Mouse (Mus musculus) liver, embryonic 16.5 days (tissue): ENCODE data around the gene Nthl1. TPM values are rescaled to one million over a fixed set of nuclear protein-coding genes. Genes with fewer than 3 reads are reported as not detected.

Source experiments
- ATAC-seq: fragments of 200-750 bp; cut with Nextera tagmentation; 2 replicates; pipeline ENCODE4 v1.8.0; 2017; ENCODE audit warnings: low read depth, mild to moderate bottlenecking, moderate number of reproducible peaks, moderate library complexity
- H3K27ac ChIP-seq: fragments of 300-500 bp; sonication (generic); 2 replicates; pipeline ENCODE4 v1.5.1; 2014; ENCODE audit warnings: mild to moderate bottlenecking, low read length
- H3K27me3 ChIP-seq: fragments of 300-500 bp; sonication (generic); 2 replicates; pipeline ENCODE4 v1.6.1; 2014; ENCODE audit warnings: low read depth, low read length, mixed read lengths; ENCODE audit not compliant: control insufficient read depth, insufficient read depth
- H3K36me3 ChIP-seq: fragments of 300-500 bp; sonication (generic); 2 replicates; pipeline ENCODE4 v1.6.1; 2014; ENCODE audit warnings: mild to moderate bottlenecking; ENCODE audit not compliant: control insufficient read depth, insufficient read depth
- H3K4me1 ChIP-seq: fragments of 300-500 bp; sonication (generic); 2 replicates; pipeline ENCODE4 v1.6.1; 2014; ENCODE audit warnings: low read depth, low read length, mixed read lengths; ENCODE audit not compliant: control insufficient read depth
- H3K4me2 ChIP-seq: fragments of 300-500 bp; sonication (generic); 2 replicates; pipeline ENCODE4 v1.6.1; 2014; ENCODE audit warnings: low read depth, low read length, mixed read lengths
- H3K4me3 ChIP-seq: fragments of 300-500 bp; sonication (generic); 2 replicates; pipeline ENCODE4 v1.5.1; 2014; ENCODE audit warnings: low read depth, mild to moderate bottlenecking, low read length
- H3K9ac ChIP-seq: fragments of 300-500 bp; sonication (generic); 2 replicates; pipeline ENCODE4 v1.6.1; 2014; ENCODE audit warnings: low read depth, low read length
- H3K9me3 ChIP-seq: fragments of 300-500 bp; sonication (generic); replicated peaks from 2 replicates; pipeline ENCODE4 v1.6.1; 2016; ENCODE audit warnings: low read length; ENCODE audit not compliant: control insufficient read depth
- WGBS: fragments of 180-500 bp; shearing (Covaris S2); extraction: QIAGEN DNeasy Blood & Tissue Kit; methylation state at CpG from one replicate; pipeline ENCODE4 v1.1.7; 2014; ENCODE audit not compliant: insufficient replicate concordance; 5-methylcytosine and 5-hydroxymethylcytosine counted together
- polyA plus RNA-seq: library from polyadenylated mRNA; unstranded; fragments of >200 nt; fragmentation: Nextera tagmentation; extraction: Ambion mirVana; gene quantifications from 2 replicates; pipeline ENCODE4 v1.2.1, GENCODE M21; 2015

Gene Nthl1
- polyA plus RNA-seq, 1 experiment from 2014 or later = 5.9 TPM

DNA sequence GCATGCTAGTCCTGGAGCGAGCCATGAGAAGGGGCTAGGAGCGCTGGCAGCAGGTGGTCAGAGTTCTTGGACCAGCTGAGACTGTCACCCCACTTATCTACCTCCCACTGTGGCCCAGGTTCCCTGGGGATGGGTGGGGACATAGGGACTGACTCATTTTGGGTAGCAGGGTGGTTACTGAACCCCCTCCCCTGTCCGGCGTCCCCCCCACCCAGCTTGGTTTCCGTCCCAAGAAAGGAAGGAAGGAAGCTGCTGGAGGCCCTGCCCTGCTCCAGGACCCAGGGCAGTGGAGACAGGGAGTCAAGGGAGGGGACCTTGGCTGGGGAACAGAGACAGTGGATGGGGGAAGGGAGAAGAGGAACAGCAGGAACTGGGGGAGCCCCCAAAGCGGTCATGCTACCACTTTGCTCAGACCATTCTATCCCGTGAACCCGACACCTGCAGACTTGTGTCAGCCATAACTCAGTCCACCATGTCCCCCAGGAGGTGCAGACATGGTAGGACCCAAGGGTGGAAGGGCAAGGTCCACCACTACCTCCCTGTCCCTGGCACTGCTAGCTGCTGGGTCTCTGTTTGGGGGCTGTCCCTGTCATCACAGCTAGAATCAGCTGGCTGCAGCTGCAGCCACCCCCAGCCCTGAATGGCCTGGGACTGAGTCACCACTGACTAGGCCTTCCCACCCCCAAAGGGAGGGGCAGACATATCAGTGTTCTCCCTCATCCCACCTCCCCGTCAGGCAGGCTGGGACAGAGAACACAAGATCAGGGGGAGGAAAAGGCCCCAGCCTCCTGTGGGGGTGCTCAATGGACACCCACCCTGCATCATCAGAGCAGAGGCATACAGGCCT lies 12.6 kb downstream of the Nthl1 start:
- Histone ChIP-seq H3K4me2 (no peak overlapping the region), H3K27ac (peak overlapping the region; percentile 19; the same call in 1 of the 2 replicates), H3K36me3 (no peaks in the 10 kb centered on the region), H3K9me3 (no peaks in the 10 kb centered on the region), H3K27me3 (peaks cover 20% of the 10 kb centered on the region), H3K4me3 (no peak overlapping the region), H3K9ac (no peak overlapping the region), H3K4me1 (peaks cover 5% of the 10 kb centered on the region)
- ATAC-seq = peak; percentile 30
- 39% methylated on average over 9 of the region's 9 CpGs for WGBS

DNA sequence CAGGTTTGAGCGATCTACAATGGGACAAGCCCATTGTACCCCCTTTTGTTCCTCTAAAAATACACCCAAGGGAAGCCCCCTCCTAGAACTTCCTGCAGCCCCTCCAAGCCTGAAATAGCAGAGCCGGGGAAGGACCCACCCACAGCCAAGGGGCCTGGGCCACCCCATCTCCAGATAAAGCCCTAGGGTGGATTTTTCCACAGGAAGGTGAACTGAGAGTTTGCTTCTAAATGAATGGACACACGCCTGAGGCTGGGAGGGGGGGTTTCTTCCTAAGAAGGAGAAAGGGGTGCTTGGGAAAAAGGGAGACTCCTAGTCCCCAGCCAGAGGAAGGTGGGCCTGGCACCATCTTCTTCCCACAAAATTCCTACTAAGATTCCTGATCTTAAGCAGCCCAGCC lies 13.4 kb downstream of the Nthl1 start:
- no peak overlapping the region for H3K27ac ChIP-seq
- no peak overlapping the region for H3K9ac ChIP-seq
- ATAC-seq = no peak
- no peaks in the 10 kb centered on the region for H3K9me3 ChIP-seq
- no peak overlapping the region for H3K4me3 ChIP-seq
- WGBS = 59% methylated on average over 3 of the region's 3 CpGs
- no peak overlapping the region for H3K4me2 ChIP-seq
- peaks cover 28% of the 10 kb centered on the region for H3K27me3 ChIP-seq
- peaks cover 9% of the 10 kb centered on the region for H3K4me1 ChIP-seq
- H3K36me3 ChIP-seq = no peaks in the 10 kb centered on the region

- WGBS = 57% methylated on average over 4 of the region's 4 CpGs
- H3K9ac ChIP-seq = no peak overlapping the region
- no peak overlapping the region for H3K4me2 ChIP-seq
- no peaks in the 10 kb centered on the region for H3K9me3 ChIP-seq
- no peak for ATAC-seq
- peaks cover 9% of the 10 kb centered on the region for H3K4me1 ChIP-seq
- H3K36me3 ChIP-seq = no peaks in the 10 kb centered on the region
- no peak overlapping the region for H3K27ac ChIP-seq
- peaks cover 32% of the 10 kb centered on the region for H3K27me3 ChIP-seq
- no peak overlapping the region for H3K4me3 ChIP-seq
Observed at GRCm38 (mm10) chr17:24646381-24646780, 13.9 kb downstream of the Nthl1 start.

GRCm38 (mm10) chr17:24647493-24647892 lies 15.0 kb downstream of the Nthl1 start:
- no peak overlapping the region for H3K4me2 ChIP-seq
- no peak overlapping the region for H3K4me3 ChIP-seq
- no peak overlapping the region for H3K27ac ChIP-seq

GRCm38 (mm10) chr17:24648731-24649377 lies 16.4 kb downstream of the Nthl1 start:
- Histone ChIP-seq H3K4me3 (peak overlapping the region; percentile 64), H3K27me3 (peaks cover 38% of the 10 kb centered on the region), H3K9ac (no peak overlapping the region), H3K9me3 (no peaks in the 10 kb centered on the region), H3K27ac (no peak overlapping the region), H3K36me3 (no peaks in the 10 kb centered on the region), H3K4me2 (peak overlapping the region; percentile 70), H3K4me1 (peaks cover 9% of the 10 kb centered on the region)
- 67% methylated on average over 10 of the region's 10 CpGs for WGBS
- no peak for ATAC-seq

More at GRCm38 (mm10) chr17:24647493-24647892, 15.0 kb downstream of the Nthl1 start:
- H3K9ac ChIP-seq = no peak overlapping the region
- peaks cover 38% of the 10 kb centered on the region for H3K27me3 ChIP-seq
- no peaks in the 10 kb centered on the region for H3K9me3 ChIP-seq
- no peaks in the 10 kb centered on the region for H3K36me3 ChIP-seq
- 73% methylated on average over 11 of the region's 11 CpGs for WGBS
- no peak for ATAC-seq
- H3K4me1 ChIP-seq = peaks cover 9% of the 10 kb centered on the region

- no peak overlapping the region for H3K27ac ChIP-seq
- WGBS = under 1% methylated on average over 35 of the region's 35 CpGs
- H3K27me3 ChIP-seq = peaks cover 38% of the 10 kb centered on the region
Observed at GRCm38 (mm10) chr17:24649581-24650069, 17.1 kb downstream of the Nthl1 start.

GRCm38 (mm10) chr17:24650070-24650616 lies 17.7 kb downstream of the Nthl1 start, which contains the start of gene Slc9a3r2:
TSS of gene Slc9a3r2 (minus strand) at chr17:24650327.
- Histone ChIP-seq H3K36me3 (no peaks in the 10 kb centered on the region), H3K27ac (no peak within 1 kb of the TSS), H3K9ac (peak within 1 kb of the TSS; percentile 62), H3K4me3 (peak within 1 kb of the TSS; percentile 64), H3K4me1 (peaks cover 7% of the 10 kb centered on the region), H3K27me3 (peaks cover 38% of the 10 kb centered on the region), H3K4me2 (peak within 1 kb of the TSS; percentile 70), H3K9me3 (no peaks in the 10 kb centered on the region)
- WGBS = under 1% methylated on average over 35 of the region's 41 CpGs
- ATAC-seq = peak; percentile 68

More at GRCm38 (mm10) chr17:24649581-24650069, 17.1 kb downstream of the Nthl1 start:
- Histone ChIP-seq H3K4me2 (peak overlapping the region; percentile 70), H3K4me1 (peaks cover 9% of the 10 kb centered on the region), H3K9ac (peak overlapping the region; percentile 62), H3K9me3 (no peaks in the 10 kb centered on the region), H3K36me3 (no peaks in the 10 kb centered on the region), H3K4me3 (peak overlapping the region; percentile 64)
- ATAC-seq = peak; percentile 14; the same call in 1 of the 2 replicates

- Histone ChIP-seq H3K36me3 (no peaks in the 10 kb centered on the region), H3K4me2 (no peak overlapping the region), H3K27me3 (peaks cover 38% of the 10 kb centered on the region), H3K4me1 (peaks cover 7% of the 10 kb centered on the region), H3K4me3 (no peak overlapping the region), H3K9ac (no peak overlapping the region), H3K27ac (no peak overlapping the region), H3K9me3 (no peaks in the 10 kb centered on the region)
- 58% methylated on average over 4 of the region's 4 CpGs for WGBS
- ATAC-seq = no peak
Observed at GRCm38 (mm10) chr17:24650766-24651165, 18.3 kb downstream of the Nthl1 start.
